Mouse (Mus musculus): ENCODE data around the gene 2210016L21Rik. TPM values are rescaled to one million over a fixed set of nuclear protein-coding genes. Genes with fewer than 3 reads are reported as not detected.

The 2210016L21Rik gene
- polyA plus RNA-seq, 1 experiment from 2014 or later = 49.0 TPM

- no peak for DNase-seq (ENCODE audit: low spot score)
- Histone ChIP-seq H3K4me3 (no peak overlapping the region), H3K27ac (no peak overlapping the region), H3K9me3 (no peaks in the 10 kb centered on the region), H3K36me3 (peaks cover 56% of the 10 kb centered on the region), H3K4me1 (replicated peaks) (peaks cover 25% of the 10 kb centered on the region), H3K27me3 (ENCODE audit: insufficient read depth, poor library complexity, severe bottlenecking) (no peaks in the 10 kb centered on the region)
- 89% methylated on average over 9 of the region's 9 CpGs for whole genome bisulfite sequencing
These were observed 7.9 kb downstream of the 2210016L21Rik start for GRCm38 (mm10) chr5:114949812-114950211.

GRCm38 (mm10) chr5:114950669-114951068 is 8.7 kb downstream of the 2210016L21Rik start:
- Histone ChIP-seq H3K27ac (0 out of 2 replicates have a peak overlapping the region, but pooled peaks have one; percentile 8), H3K4me3 (no peak overlapping the region), H3K36me3 (peaks cover 48% of the 10 kb centered on the region), H3K4me1 (replicated peaks) (peaks cover 25% of the 10 kb centered on the region), H3K9me3 (no peaks in the 10 kb centered on the region), H3K27me3 (ENCODE audit: insufficient read depth, poor library complexity, severe bottlenecking) (no peaks in the 10 kb centered on the region)
- WGBS = 66% methylated on average over 12 of the region's 12 CpGs
- no peak for DNase-seq (ENCODE audit: low spot score)

GRCm38 (mm10) chr5:114951279-114951880 is 9.4 kb downstream of the 2210016L21Rik start:
- Histone ChIP-seq H3K36me3 (peaks cover 41% of the 10 kb centered on the region), H3K9me3 (no peaks in the 10 kb centered on the region), H3K27ac (peak overlapping the region; percentile 29; the same call in 1 of the 2 replicates), H3K4me3 (no peak overlapping the region), H3K27me3 (ENCODE audit: insufficient read depth, poor library complexity, severe bottlenecking) (no peaks in the 10 kb centered on the region), H3K4me1 (replicated peaks) (peaks cover 25% of the 10 kb centered on the region)
- no peak for DNase-seq (ENCODE audit: low spot score)
- 90% methylated on average over 21 of the region's 21 CpGs for WGBS

- 89% methylated on average over 14 of the region's 14 CpGs for WGBS
- peaks cover 25% of the 10 kb centered on the region for H3K4me1 ChIP-seq (replicated peaks)
- no peak for DNase-seq (ENCODE audit: low spot score)
- no peak overlapping the region for H3K27ac ChIP-seq
- no peaks in the 10 kb centered on the region for H3K27me3 ChIP-seq (ENCODE audit: insufficient read depth, poor library complexity, severe bottlenecking)
- H3K36me3 ChIP-seq = peaks cover 22% of the 10 kb centered on the region
- H3K4me3 ChIP-seq = no peak overlapping the region
- no peaks in the 10 kb centered on the region for H3K9me3 ChIP-seq
These were observed 11.4 kb downstream of the 2210016L21Rik start for GRCm38 (mm10) chr5:114953326-114953725.

GRCm38 (mm10) chr5:114958069-114958468 is 16.1 kb downstream of the 2210016L21Rik start:
- H3K9me3 ChIP-seq = no peaks in the 10 kb centered on the region
- DNase-seq (ENCODE audit: low spot score) = no peak
- 81% methylated on average over 5 of the region's 5 CpGs for WGBS
- H3K27ac ChIP-seq = no peak overlapping the region
- H3K4me1 ChIP-seq (replicated peaks) = peaks cover 11% of the 10 kb centered on the region
- H3K36me3 ChIP-seq = no peaks in the 10 kb centered on the region
- H3K4me3 ChIP-seq = no peak overlapping the region
- H3K27me3 ChIP-seq (ENCODE audit: insufficient read depth, poor library complexity, severe bottlenecking) = no peaks in the 10 kb centered on the region

DNA sequence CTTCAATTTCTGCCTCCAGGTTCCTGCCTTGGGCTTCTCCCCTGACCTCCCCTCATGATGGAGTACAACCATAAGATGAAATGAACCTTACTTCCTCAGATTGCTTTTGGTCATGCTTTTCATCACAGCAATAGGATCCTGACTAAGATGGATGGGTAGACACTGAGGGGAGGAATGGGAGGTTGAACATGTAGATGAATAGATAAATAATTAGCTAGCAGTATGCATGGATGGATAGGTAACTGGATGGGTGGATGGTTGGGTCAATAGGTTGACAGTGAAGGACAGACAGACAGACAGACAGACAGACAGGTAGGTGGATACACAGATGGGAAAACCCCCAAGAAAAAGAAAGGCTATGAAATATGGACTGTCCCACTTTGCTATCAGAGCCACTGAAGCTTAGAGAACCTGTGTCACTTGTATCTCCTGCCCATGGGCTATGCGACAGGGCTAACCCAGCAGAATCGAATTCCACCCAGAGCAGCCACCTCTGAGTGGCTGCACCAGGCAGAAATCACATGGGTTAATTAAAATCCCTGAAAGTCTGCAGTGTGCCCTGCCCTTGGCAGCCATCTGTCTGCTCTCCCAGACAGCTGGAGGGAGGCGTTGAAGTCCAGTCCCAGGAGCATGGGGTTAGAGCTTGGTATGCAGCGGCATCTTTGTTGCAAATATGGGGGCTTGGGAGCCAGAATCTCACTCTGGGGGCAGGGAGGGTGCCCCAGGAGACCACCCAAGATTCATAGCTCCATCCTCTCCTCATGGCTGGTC is 19.8 kb downstream of the 2210016L21Rik start:
- Histone ChIP-seq H3K4me3 (no peak overlapping the region), H3K27me3 (ENCODE audit: insufficient read depth, poor library complexity, severe bottlenecking) (0 out of 2 replicates have a peak, but pooled peaks cover 7% of the 10 kb centered on the region), H3K36me3 (no peaks in the 10 kb centered on the region), H3K27ac (0 out of 2 replicates have a peak overlapping the region, but pooled peaks have one; percentile 50), H3K4me1 (replicated peaks) (peaks cover 11% of the 10 kb centered on the region), H3K9me3 (no peaks in the 10 kb centered on the region)
- peak; percentile 27 for DNase-seq (ENCODE audit: low spot score)
- WGBS = 58% methylated on average over 4 of the region's 4 CpGs

GRCm38 (mm10) chr5:114964315-114964966 is 22.5 kb downstream of the 2210016L21Rik start:
- H3K4me1 ChIP-seq (replicated peaks) = peaks cover 24% of the 10 kb centered on the region
- H3K4me3 ChIP-seq = no peak overlapping the region
- H3K27me3 ChIP-seq (ENCODE audit: insufficient read depth, poor library complexity, severe bottlenecking) = peaks cover 27% of the 10 kb centered on the region
- no peaks in the 10 kb centered on the region for H3K36me3 ChIP-seq
- 0 out of 2 replicates have a peak overlapping the region, but pooled peaks have one; percentile 18 for H3K27ac ChIP-seq
- no peaks in the 10 kb centered on the region for H3K9me3 ChIP-seq
- WGBS = 69% methylated on average over 7 of the region's 7 CpGs
- DNase-seq (ENCODE audit: low spot score) = no peak

- Histone ChIP-seq H3K36me3 (no peaks in the 10 kb centered on the region), H3K4me3 (no peak overlapping the region), H3K4me1 (replicated peaks) (peaks cover 28% of the 10 kb centered on the region), H3K9me3 (no peaks in the 10 kb centered on the region), H3K27me3 (ENCODE audit: insufficient read depth, poor library complexity, severe bottlenecking) (peaks cover 35% of the 10 kb centered on the region), H3K27ac (no peak overlapping the region)
- DNase-seq (ENCODE audit: low spot score) = no peak
- WGBS = 70% methylated on average over 17 of the region's 17 CpGs
These were observed 23.3 kb downstream of the 2210016L21Rik start for GRCm38 (mm10) chr5:114964967-114965898.

DNA sequence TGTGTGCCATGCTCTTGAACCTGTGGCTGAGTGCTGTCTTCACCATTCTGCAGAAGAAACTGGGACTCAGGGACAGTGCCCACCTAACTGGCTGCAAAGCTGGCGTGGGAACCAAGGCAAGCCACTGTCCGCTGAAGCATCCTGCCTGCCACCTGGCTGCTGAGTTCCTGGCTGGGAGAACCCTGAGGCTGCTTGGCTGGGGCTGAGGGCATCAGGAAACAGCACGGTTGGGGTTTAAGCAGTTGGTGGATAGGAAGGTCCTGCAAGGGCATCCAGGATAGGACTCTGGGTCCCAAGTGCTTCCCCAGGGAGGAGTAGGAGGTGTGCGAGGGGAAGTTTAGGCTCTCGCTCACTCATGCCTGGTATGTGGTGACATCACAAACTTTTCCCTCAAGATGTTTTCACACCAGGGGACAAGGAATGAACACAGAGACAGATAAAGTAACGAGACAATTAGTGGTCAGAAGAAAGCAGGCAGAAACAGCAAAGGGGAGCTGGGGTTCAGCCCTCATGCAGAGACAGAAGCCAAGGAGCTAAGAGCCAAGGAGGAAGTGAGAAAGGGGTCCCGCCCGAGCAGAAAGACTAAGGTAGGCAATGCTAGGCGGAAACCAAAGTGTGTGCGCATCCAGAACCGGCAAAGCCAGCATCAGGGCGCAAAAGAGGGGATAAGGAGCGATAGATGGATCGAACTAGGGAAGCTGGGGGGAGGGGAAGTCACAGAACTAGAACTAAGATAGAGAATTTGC is 25.7 kb downstream of the 2210016L21Rik start:
- peaks cover 37% of the 10 kb centered on the region for H3K27me3 ChIP-seq (ENCODE audit: insufficient read depth, poor library complexity, severe bottlenecking)
- no peak overlapping the region for H3K27ac ChIP-seq
- no peaks in the 10 kb centered on the region for H3K36me3 ChIP-seq
- no peak overlapping the region for H3K4me3 ChIP-seq
- H3K4me1 ChIP-seq (replicated peaks) = peaks cover 20% of the 10 kb centered on the region
- WGBS = 38% methylated on average over 14 of the region's 14 CpGs
- DNase-seq (ENCODE audit: low spot score) = no peak
- no peaks in the 10 kb centered on the region for H3K9me3 ChIP-seq

DNA sequence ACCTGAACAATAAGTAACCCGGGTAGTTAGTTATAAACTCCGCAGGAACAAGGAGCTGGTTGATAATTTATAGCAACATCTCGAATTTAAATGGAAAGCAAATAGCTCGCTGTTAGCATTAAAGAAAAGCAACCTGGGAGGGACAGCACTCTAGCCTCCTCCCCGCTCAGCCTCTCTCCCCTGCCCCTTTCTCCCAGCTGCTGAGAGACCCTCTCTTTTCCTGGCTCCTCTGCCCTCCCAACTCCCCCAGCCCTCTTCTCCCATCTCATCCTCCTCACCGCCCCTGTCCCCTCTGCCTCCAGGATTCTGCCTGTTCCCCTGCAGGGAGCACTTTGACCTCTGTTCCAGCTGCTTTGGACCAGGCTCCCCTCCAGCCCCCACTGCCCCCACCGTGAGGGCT is 26.7 kb downstream of the 2210016L21Rik start:
- peaks cover 20% of the 10 kb centered on the region for H3K4me1 ChIP-seq (replicated peaks)
- peaks cover 37% of the 10 kb centered on the region for H3K27me3 ChIP-seq (ENCODE audit: insufficient read depth, poor library complexity, severe bottlenecking)
- WGBS = 18% methylated on average over 7 of the region's 7 CpGs
- no peak overlapping the region for H3K27ac ChIP-seq
- H3K9me3 ChIP-seq = no peaks in the 10 kb centered on the region
- H3K36me3 ChIP-seq = no peaks in the 10 kb centered on the region
- H3K4me3 ChIP-seq = no peak overlapping the region
- DNase-seq (ENCODE audit: low spot score) = no peak

DNA sequence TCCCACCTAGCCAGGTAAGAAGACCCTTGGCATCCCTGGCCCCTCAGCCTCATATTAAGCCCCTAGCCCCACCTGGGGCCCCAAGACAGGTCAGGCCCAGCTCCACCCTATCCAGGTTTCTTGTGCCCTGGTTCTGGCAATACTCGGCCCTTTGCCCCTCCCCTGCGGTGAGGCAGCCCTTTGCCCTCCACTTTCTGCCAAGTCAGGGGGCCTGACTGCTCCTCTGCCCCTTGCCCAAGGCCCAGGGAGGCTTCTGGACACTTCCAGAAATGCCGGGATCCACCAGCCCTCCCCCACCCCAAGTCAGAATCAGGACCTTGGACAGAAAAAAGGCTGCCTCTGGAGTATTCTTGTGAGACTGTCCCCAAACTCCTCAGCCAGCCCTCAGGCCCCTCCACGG is 27.1 kb downstream of the 2210016L21Rik start:
- peaks cover 37% of the 10 kb centered on the region for H3K27me3 ChIP-seq (ENCODE audit: insufficient read depth, poor library complexity, severe bottlenecking)
- no peaks in the 10 kb centered on the region for H3K9me3 ChIP-seq
- no peak for DNase-seq (ENCODE audit: low spot score)
- WGBS = 14% methylated on average over 4 of the region's 4 CpGs
- peaks cover 20% of the 10 kb centered on the region for H3K4me1 ChIP-seq (replicated peaks)
- no peak overlapping the region for H3K27ac ChIP-seq
- H3K4me3 ChIP-seq = no peak overlapping the region
- no peaks in the 10 kb centered on the region for H3K36me3 ChIP-seq

All from hindbrain, embryonic 10.5 days (tissue).